Mouse (Mus musculus): ENCODE results near the gene C3ar1. TPM values are rescaled to one million over a fixed set of nuclear protein-coding genes. Genes with fewer than 3 reads are reported as not detected.

Gene C3ar1
- total RNA-seq (2021) = 1 to 10 TPM; 2.9 to 3.3 TPM

GRCm38 (mm10) chr6:122855955-122856354, at the start of gene C3ar1:
Gene C3ar1 (minus strand): TSS chr6:122856161.
- intact Hi-C loops (cut with DNase I) = no loop called here
- DNase-seq (ENCODE audit: low spot score) = no peak

GRCm38 (mm10) chr6:122892442-122893049, 36.6 kb upstream of the C3ar1 start:
- no peak for DNase-seq (ENCODE audit: low spot score)
- intact Hi-C loops (cut with DNase I) = loop anchor here (5.0 kb wide), 1 partner anchor 1365 kb away; no protein-coding TSS in a partner anchor

GRCm38 (mm10) chr6:122889599-122889998, 33.6 kb upstream of the C3ar1 start:
- intact Hi-C loops (cut with DNase I) = no loop called here
- no peak for DNase-seq (ENCODE audit: low spot score)

DNA sequence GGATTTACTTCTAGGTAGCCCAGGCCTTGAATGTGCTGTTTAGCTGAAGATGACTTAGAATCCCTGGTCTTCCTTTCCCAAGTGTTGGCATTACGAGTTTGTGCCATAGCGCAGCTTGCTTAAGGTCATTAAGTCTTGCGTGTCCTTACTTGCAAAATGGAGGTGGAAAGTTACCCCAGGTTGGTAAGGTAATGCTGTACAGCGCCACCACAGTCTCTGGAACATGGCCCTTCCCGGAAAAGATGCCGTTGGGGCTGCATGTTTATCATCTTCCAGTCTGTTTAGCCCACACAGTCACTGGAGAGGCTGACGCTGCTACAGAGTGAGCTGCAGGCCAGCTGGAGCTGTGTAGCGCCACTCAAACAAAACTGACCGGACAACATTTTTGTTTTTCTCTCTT, 27.6 kb upstream of the C3ar1 start:
- DNase-seq (ENCODE audit: low spot score) = no peak
- intact Hi-C loops (cut with DNase I) = no loop called here

GRCm38 (mm10) chr6:122881287-122881686, 25.3 kb upstream of the C3ar1 start:
- intact Hi-C loops (cut with DNase I) = no loop called here
- no peak for DNase-seq (ENCODE audit: low spot score)

DNA sequence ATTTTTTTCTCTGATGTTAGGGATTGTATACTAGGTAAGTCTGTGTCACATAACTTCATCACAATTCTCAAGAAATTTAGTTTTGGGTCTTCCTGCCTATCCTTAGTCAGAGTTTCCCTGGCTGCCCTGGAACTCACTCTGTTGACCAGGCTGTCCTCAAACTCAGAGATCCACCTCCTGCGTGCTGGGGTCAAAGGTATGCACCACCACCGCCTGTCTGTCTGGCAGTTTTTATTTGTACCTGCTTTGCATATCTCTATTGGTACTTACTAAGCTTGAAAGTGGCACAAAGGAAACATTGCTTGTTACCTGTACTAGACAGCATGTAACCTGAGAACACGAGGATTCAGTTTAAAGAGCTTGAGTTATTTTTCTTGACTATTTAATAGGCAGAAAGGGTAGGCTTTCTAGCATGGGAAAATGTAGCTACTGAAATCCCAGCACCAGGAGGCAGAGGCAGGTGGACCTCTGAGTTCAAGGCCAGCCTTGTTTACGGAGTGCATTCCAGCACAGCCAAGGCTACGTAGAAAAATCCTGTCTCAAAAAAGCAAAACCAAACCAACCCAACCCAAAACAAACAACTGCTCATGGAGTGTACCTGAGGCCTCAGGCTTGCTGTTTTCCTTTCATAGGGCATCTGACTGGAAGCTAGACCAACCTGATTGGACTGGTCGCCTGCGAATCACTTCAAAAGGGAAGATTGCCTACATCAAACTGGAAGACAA, 24.0 kb upstream of the C3ar1 start:
- intact Hi-C loops (cut with DNase I) = no loop called here
- DNase-seq (ENCODE audit: low spot score) = no peak

GRCm38 (mm10) chr6:122879141-122879735, 23.3 kb upstream of the C3ar1 start:
- intact Hi-C loops (cut with DNase I) = no loop called here
- no peak for DNase-seq (ENCODE audit: low spot score)

- intact Hi-C loops (cut with DNase I) = loop anchor here (5.0 kb wide), 2 partner anchors 43 to 133 kb away; no protein-coding TSS in a partner anchor
Measured at GRCm38 (mm10) chr6:122874720-122875389, 18.9 kb upstream of the C3ar1 start.

GRCm38 (mm10) chr6:122873871-122874719, 18.1 kb upstream of the C3ar1 start, which contains the start of gene Necap1:
Gene Necap1 (plus strand): TSS chr6:122874474.
- intact Hi-C loops (cut with DNase I) = loop anchor here (2.0 to 5.0 kb wide), 3 partner anchors 42 to 132 kb away; no protein-coding TSS in a partner anchor
- peak; percentile 91 for DNase-seq (ENCODE audit: low spot score)

More at GRCm38 (mm10) chr6:122874720-122875389, 18.9 kb upstream of the C3ar1 start:
- DNase-seq (ENCODE audit: low spot score) = no peak

- no peak for DNase-seq (ENCODE audit: low spot score)
- intact Hi-C loops (cut with DNase I) = loop anchor here (2.0 to 5.0 kb wide), 3 partner anchors 40 to 130 kb away; no protein-coding TSS in a partner anchor
Measured at GRCm38 (mm10) chr6:122872800-122873199, 16.8 kb upstream of the C3ar1 start.

DNA sequence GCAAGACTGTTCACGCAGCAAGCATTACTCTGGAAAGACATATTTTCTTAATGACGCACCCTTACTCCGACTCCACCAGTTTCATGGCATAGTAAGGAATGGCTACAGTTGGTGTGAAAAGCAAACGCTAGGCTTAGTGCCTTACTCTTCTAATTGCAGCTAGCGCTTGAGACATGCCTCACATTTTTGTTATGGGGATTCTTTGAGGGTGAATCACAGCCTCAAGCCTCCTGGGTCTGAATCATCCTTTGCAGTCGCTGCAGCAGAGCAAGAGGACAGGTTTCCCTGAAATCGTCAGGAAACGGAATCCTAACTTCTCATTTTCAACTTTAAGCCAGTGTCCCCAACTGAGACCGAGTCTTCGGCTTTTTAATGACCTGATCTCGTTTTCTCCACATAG, 13.9 kb upstream of the C3ar1 start:
- DNase-seq (ENCODE audit: low spot score) = no peak
- intact Hi-C loops (cut with DNase I) = loop anchor here (2.0 to 5.0 kb wide), 3 partner anchors 38 to 128 kb away; no protein-coding TSS in a partner anchor

DNA sequence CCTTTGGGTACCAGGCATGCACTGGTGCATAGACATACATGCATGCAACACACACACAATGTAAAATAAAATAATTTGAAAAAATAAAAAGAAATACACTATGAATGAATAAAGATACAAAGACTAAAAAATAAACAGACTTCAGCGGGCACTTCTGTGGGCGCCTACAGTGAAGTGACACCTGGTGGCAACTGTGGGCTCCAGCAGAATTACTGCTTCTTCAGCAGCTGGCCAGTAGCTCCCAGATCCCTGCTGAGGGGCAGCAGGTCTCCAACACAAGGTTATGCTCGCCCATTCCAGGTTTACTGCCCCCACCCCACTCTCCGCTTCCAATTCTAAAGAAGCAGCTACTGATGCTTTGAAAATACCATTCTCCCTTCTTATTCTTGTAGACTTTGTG, 12.0 kb upstream of the C3ar1 start:
- intact Hi-C loops (cut with DNase I) = loop anchor here (2.0 kb wide), 1 partner anchor 63 kb away; no protein-coding TSS in a partner anchor
- DNase-seq (ENCODE audit: low spot score) = no peak

DNA sequence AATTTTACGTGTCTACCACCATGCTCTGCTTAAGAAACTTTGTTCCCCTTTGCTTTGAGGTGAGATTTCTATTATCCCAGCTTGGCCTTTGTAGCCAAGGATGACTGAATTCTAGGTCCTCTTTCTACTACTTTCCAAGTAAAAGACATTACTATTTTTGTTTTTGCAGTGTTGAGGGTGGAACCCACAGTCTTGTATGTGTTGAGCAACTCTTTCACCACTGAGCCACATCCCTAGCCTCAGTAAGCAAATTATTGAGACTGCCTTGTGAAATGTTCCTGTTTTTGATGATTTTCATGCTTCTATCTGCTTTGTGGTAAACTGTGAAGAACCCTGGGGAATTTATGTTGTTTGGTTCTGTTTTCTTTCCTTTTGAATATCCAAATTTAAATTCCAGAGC, 6.9 kb upstream of the C3ar1 start:
- intact Hi-C loops (cut with DNase I) = no loop called here

DNA sequence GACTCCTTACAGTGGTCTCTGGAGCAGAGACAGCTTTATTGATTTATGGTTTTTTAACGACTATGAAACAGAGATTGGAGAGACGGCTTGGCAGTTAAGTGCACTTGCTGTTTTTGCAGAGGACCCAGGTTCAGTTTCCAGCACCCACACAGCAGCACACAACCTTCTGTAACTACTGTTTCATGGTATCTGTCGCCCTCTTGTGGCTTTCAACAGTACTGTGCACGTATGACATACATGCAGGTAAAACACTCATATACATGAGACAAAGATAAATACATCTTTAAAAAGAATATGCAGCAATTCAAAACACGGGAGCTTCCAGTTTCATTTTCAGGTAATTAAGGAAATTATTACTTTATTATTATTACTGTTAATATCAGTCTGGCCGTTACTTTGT, 6.5 kb upstream of the C3ar1 start:
- no peak for DNase-seq (ENCODE audit: low spot score)
- intact Hi-C loops (cut with DNase I) = no loop called here

More for the DNA sequence above, 6.9 kb upstream of the C3ar1 start:
- DNase-seq (ENCODE audit: low spot score) = no peak

DNA sequence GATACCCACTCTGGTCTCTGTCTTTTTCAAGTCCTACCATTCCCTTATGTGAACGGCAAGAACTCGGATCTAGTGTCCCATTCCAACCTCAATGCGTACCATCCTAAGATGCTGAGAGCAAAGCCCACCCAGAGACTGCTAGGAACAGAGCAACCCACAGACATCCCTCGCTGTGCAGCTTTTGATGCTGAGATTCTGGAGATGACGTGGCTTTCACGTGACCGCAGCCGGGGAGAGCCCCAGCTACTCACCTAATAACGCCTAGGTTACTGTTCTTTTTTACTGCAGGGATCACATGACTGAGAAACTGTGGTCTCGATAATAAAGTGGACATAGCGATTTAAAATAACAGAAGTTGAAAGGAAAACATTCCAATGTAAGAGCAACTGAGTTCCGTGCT, 1.4 kb downstream of the C3ar1 start:
- intact Hi-C loops (cut with DNase I) = no loop called here
- DNase-seq (ENCODE audit: low spot score) = no peak

DNA sequence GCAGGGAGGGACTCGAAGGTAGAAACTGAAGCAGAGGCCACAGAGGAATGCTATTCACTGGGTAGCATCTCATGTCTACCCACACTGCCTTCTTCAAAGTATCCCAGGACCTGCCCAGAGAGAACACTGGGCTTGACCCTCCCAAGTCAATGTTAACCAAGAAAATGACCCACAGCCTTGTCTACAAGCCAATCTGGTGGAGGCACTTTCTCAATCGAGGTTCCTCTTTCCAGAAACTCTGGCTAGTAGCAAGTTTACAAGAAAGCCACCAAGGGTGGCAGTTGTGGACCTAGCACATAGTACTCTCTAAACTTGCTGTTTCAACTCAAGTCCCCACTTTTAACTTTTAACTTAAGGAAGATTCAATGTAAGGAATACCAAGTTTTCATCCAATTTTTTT, 3.3 kb downstream of the C3ar1 start:
- intact Hi-C loops (cut with DNase I) = no loop called here
- DNase-seq (ENCODE audit: low spot score) = no peak

DNA sequence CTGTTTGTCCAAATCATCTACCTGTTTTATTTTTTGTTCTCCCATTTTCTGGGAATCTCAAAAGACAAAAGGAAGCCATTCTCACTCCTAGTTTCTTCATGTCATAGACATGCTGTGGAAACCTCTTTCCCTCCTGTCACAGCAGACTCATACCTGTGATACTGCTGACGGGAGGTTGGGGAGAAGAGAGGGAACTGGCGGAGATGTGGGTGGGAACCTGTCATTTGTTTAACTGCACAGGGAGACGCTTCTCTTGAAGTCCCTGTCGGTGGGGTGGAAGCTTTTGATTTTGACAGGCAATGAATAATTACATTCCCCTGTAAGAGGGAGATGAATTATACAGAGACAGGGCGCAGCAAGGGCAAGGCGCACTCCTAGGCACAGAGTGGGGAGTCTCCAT, 12.2 kb downstream of the C3ar1 start:
- no peak for DNase-seq (ENCODE audit: low spot score)
- intact Hi-C loops (cut with DNase I) = no loop called here

GRCm38 (mm10) chr6:122837539-122837938, 18.4 kb downstream of the C3ar1 start:
- intact Hi-C loops (cut with DNase I) = loop anchor here (5.0 kb wide), 1 partner anchor 35 kb away; the partner anchor contains the start of gene Slc2a3

DNA sequence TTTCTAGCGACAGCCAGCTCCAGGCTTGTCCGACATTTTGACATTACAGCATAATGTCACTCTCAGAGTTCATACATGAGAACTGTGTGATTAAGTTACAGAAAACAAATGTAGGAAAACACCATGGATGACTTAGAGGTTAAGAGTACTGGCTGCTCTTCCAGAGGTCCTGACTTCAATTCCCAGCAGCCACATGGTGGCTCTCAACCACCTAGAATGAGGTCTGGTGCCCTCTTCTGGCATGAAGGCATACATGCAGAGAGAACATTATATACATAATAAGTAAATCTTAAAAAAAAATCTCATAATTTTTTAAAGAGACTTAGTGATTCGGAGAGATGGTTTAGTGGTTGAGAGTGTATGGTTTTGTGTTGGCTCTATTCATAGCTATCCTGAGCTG, 19.0 kb downstream of the C3ar1 start:
- DNase-seq (ENCODE audit: low spot score) = no peak
- intact Hi-C loops (cut with DNase I) = loop anchor here (5.0 kb wide), 1 partner anchor 35 kb away; the partner anchor contains the start of gene Slc2a3

More at GRCm38 (mm10) chr6:122837539-122837938, 18.4 kb downstream of the C3ar1 start:
- DNase-seq (ENCODE audit: low spot score) = no peak
